Mouse (Mus musculus): ENCODE results near the gene Mylk4. TPM values are rescaled to one million over a fixed set of nuclear protein-coding genes. Genes with fewer than 3 reads are reported as not detected.

Gene Mylk4
- polyA plus RNA-seq (2016; fragmentation: Nextera tagmentation; extraction: Ambion mirVana) = 0.79 and 1.1 TPM in 2 replicates

GRCm38 (mm10) chr13:32783816-32784215 lies at the start of gene Mylk4:
TSS of gene Mylk4 (minus strand) at chr13:32783954.
- no peaks in the 10 kb centered on the region for H3K36me3 ChIP-seq
- H3K27me3 ChIP-seq (replicated peaks) = no peaks in the 10 kb centered on the region
- H3K4me2 ChIP-seq (replicated peaks) = no peak within 1 kb of the TSS
- ATAC-seq (ENCODE audit: low FRiP score, low read depth) = no peak
- 87% methylated on average over 8 of the region's 8 CpGs for WGBS
- H3K4me1 ChIP-seq = no peaks in the 10 kb centered on the region
- H3K27ac ChIP-seq = no peak within 1 kb of the TSS
- no peak within 1 kb of the TSS for H3K9ac ChIP-seq
- H3K4me3 ChIP-seq = no peak within 1 kb of the TSS
- H3K9me3 ChIP-seq = no peaks in the 10 kb centered on the region

- H3K27me3 ChIP-seq (replicated peaks) = no peaks in the 10 kb centered on the region
- no peaks in the 10 kb centered on the region for H3K36me3 ChIP-seq
- H3K27ac ChIP-seq = no peak overlapping the region
- 74% methylated on average over 6 of the region's 6 CpGs for WGBS
- no peak overlapping the region for H3K9ac ChIP-seq
- H3K4me2 ChIP-seq (replicated peaks) = no peak overlapping the region
- no peak for ATAC-seq (ENCODE audit: low FRiP score, low read depth)
- H3K9me3 ChIP-seq = no peaks in the 10 kb centered on the region
- H3K4me1 ChIP-seq = no peaks in the 10 kb centered on the region
- H3K4me3 ChIP-seq = no peak overlapping the region
Observed at GRCm38 (mm10) chr13:32833237-32833636, 49.5 kb upstream of the Mylk4 start.

- no peak overlapping the region for H3K4me2 ChIP-seq (replicated peaks)
- ATAC-seq (ENCODE audit: low FRiP score, low read depth) = no peak
- H3K36me3 ChIP-seq = no peaks in the 10 kb centered on the region
- no peak overlapping the region for H3K27ac ChIP-seq
- H3K9me3 ChIP-seq = no peaks in the 10 kb centered on the region
- H3K4me3 ChIP-seq = no peak overlapping the region
- WGBS = 73% methylated on average over 3 of the region's 3 CpGs
- H3K27me3 ChIP-seq (replicated peaks) = no peaks in the 10 kb centered on the region
- H3K9ac ChIP-seq = no peak overlapping the region
- no peaks in the 10 kb centered on the region for H3K4me1 ChIP-seq
Observed at GRCm38 (mm10) chr13:32832776-32833175, 49.0 kb upstream of the Mylk4 start.

- Histone ChIP-seq H3K9ac (no peak overlapping the region), H3K4me2 (replicated peaks) (no peak overlapping the region), H3K36me3 (no peaks in the 10 kb centered on the region), H3K9me3 (no peaks in the 10 kb centered on the region), H3K27me3 (replicated peaks) (no peaks in the 10 kb centered on the region), H3K4me3 (no peak overlapping the region), H3K4me1 (no peaks in the 10 kb centered on the region), H3K27ac (no peak overlapping the region)
- ATAC-seq (ENCODE audit: low FRiP score, low read depth) = no peak
- WGBS = 83% methylated on average over 3 of the region's 3 CpGs
Observed at GRCm38 (mm10) chr13:32831505-32832273, 47.9 kb upstream of the Mylk4 start.

- Histone ChIP-seq H3K36me3 (no peaks in the 10 kb centered on the region), H3K27me3 (replicated peaks) (no peaks in the 10 kb centered on the region), H3K27ac (no peak overlapping the region), H3K4me3 (no peak overlapping the region), H3K9me3 (no peaks in the 10 kb centered on the region), H3K9ac (no peak overlapping the region), H3K4me1 (no peaks in the 10 kb centered on the region), H3K4me2 (replicated peaks) (no peak overlapping the region)
- whole genome bisulfite sequencing = 89% methylated on average over 4 of the region's 4 CpGs
- ATAC-seq (ENCODE audit: low FRiP score, low read depth) = no peak
Observed at GRCm38 (mm10) chr13:32828886-32829285, 45.1 kb upstream of the Mylk4 start.

- WGBS = 64% methylated on average over 4 of the region's 4 CpGs
- H3K9me3 ChIP-seq = no peaks in the 10 kb centered on the region
Observed at GRCm38 (mm10) chr13:32827951-32828350, 44.2 kb upstream of the Mylk4 start.

GRCm38 (mm10) chr13:32827111-32827822 lies 43.5 kb upstream of the Mylk4 start:
- Histone ChIP-seq H3K27ac (no peak overlapping the region), H3K27me3 (replicated peaks) (no peaks in the 10 kb centered on the region), H3K4me1 (no peaks in the 10 kb centered on the region), H3K9ac (no peak overlapping the region), H3K4me2 (replicated peaks) (no peak overlapping the region), H3K9me3 (no peaks in the 10 kb centered on the region), H3K4me3 (no peak overlapping the region), H3K36me3 (peaks cover 5% of the 10 kb centered on the region; the same call in 1 of the 2 replicates)
- ATAC-seq (ENCODE audit: low FRiP score, low read depth) = no peak
- WGBS = 75% methylated on average over 3 of the region's 3 CpGs

More at GRCm38 (mm10) chr13:32827951-32828350, 44.2 kb upstream of the Mylk4 start:
- H3K4me2 ChIP-seq (replicated peaks) = no peak overlapping the region
- no peak overlapping the region for H3K9ac ChIP-seq
- no peaks in the 10 kb centered on the region for H3K27me3 ChIP-seq (replicated peaks)
- no peaks in the 10 kb centered on the region for H3K4me1 ChIP-seq
- H3K36me3 ChIP-seq = 0 out of 2 replicates have a peak, but pooled peaks cover 5% of the 10 kb centered on the region
- no peak overlapping the region for H3K4me3 ChIP-seq
- no peak for ATAC-seq (ENCODE audit: low FRiP score, low read depth)
- no peak overlapping the region for H3K27ac ChIP-seq

DNA sequence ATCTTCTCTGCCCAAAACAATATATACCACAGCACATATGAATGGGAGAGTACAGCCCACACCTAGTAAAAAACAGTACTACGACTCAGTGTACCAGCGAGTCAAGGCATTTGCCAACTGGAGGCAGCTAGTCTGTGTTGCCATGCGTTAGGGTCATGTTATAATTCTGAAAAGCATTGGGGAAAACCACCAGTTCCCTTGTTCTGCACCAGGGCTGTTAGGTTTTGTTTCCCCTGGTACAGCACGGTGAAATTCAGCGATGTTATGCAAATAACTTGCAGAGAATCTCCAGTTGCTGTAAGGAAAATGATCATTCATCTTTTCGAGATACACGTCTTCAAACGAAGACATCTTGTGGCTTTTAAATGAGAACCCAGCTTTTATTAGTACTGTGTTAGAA lies 41.8 kb upstream of the Mylk4 start:
- H3K4me1 ChIP-seq = no peaks in the 10 kb centered on the region
- H3K27ac ChIP-seq = no peak overlapping the region
- no peaks in the 10 kb centered on the region for H3K9me3 ChIP-seq
- 92% methylated on average over 8 of the region's 8 CpGs for WGBS
- H3K27me3 ChIP-seq (replicated peaks) = no peaks in the 10 kb centered on the region
- no peak overlapping the region for H3K9ac ChIP-seq
- no peak overlapping the region for H3K4me2 ChIP-seq (replicated peaks)
- H3K36me3 ChIP-seq = peaks cover 13% of the 10 kb centered on the region
- no peak overlapping the region for H3K4me3 ChIP-seq
- ATAC-seq (ENCODE audit: low FRiP score, low read depth) = no peak

GRCm38 (mm10) chr13:32824377-32825330 lies 40.9 kb upstream of the Mylk4 start:
- Histone ChIP-seq H3K4me1 (no peaks in the 10 kb centered on the region), H3K4me2 (replicated peaks) (no peak overlapping the region), H3K27me3 (replicated peaks) (no peaks in the 10 kb centered on the region), H3K27ac (no peak overlapping the region), H3K4me3 (no peak overlapping the region), H3K9ac (no peak overlapping the region), H3K9me3 (no peaks in the 10 kb centered on the region), H3K36me3 (peaks cover 20% of the 10 kb centered on the region)
- ATAC-seq (ENCODE audit: low FRiP score, low read depth) = no peak
- 85% methylated on average over 6 of the region's 6 CpGs for WGBS

- no peak overlapping the region for H3K27ac ChIP-seq
- no peak overlapping the region for H3K9ac ChIP-seq
- no peak for ATAC-seq (ENCODE audit: low FRiP score, low read depth)
- peaks cover 34% of the 10 kb centered on the region for H3K36me3 ChIP-seq
- no peaks in the 10 kb centered on the region for H3K9me3 ChIP-seq
- no peaks in the 10 kb centered on the region for H3K27me3 ChIP-seq (replicated peaks)
- H3K4me1 ChIP-seq = no peaks in the 10 kb centered on the region
- WGBS = 86% methylated on average over 6 of the region's 6 CpGs
- no peak overlapping the region for H3K4me3 ChIP-seq
- H3K4me2 ChIP-seq (replicated peaks) = no peak overlapping the region
Observed at GRCm38 (mm10) chr13:32823126-32823525, 39.4 kb upstream of the Mylk4 start.

DNA sequence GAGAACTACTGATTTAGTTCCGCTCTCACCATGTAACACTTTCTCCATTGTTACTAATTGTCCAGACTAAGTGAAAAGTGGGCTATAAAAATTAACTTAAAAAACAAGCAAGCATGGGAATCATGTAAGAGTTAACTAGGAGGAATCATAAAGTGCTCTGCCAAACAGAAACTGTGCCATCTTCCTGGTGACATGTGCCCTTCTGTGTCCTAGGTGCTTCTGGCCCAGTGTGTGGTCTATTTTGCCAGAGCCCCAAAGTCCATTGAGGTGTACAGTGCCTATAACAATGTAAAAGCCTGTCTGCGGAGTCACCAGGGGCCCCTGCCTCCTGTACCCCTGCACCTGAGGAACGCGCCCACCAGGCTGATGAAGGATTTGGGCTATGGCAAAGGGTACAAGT lies 37.9 kb upstream of the Mylk4 start:
- no peaks in the 10 kb centered on the region for H3K27me3 ChIP-seq (replicated peaks)
- no peak overlapping the region for H3K27ac ChIP-seq
- no peak overlapping the region for H3K9ac ChIP-seq
- H3K4me3 ChIP-seq = no peak overlapping the region
- H3K36me3 ChIP-seq = peaks cover 45% of the 10 kb centered on the region
- WGBS = 96% methylated on average over 4 of the region's 4 CpGs
- no peak for ATAC-seq (ENCODE audit: low FRiP score, low read depth)
- H3K9me3 ChIP-seq = no peaks in the 10 kb centered on the region
- no peak overlapping the region for H3K4me2 ChIP-seq (replicated peaks)
- H3K4me1 ChIP-seq = no peaks in the 10 kb centered on the region

DNA sequence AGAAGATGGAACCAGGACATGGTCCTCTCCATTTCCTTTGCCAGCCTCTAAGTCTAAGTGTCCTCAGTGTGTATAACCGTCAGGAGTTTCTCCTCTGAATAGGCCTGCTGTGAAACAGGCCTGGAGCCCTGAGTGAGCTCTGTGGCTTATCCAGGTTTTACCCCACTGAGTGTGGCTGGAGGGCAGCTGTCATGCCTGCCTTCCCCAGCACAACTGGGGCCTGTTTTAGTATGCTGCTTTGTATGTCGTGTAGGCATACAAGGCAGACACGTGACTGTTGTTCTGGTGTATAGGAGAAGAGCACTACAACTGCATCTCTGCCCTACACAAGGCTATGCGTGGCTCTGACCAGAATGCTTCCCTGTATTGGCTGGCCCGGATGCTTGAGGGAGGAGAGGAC lies 36.2 kb upstream of the Mylk4 start:
- no peak for ATAC-seq (ENCODE audit: low FRiP score, low read depth)
- no peaks in the 10 kb centered on the region for H3K4me1 ChIP-seq
- no peak overlapping the region for H3K4me3 ChIP-seq
- WGBS = 89% methylated on average over 5 of the region's 5 CpGs
- peaks cover 52% of the 10 kb centered on the region for H3K36me3 ChIP-seq
- H3K4me2 ChIP-seq (replicated peaks) = no peak overlapping the region
- no peak overlapping the region for H3K9ac ChIP-seq
- H3K9me3 ChIP-seq = no peaks in the 10 kb centered on the region
- H3K27me3 ChIP-seq (replicated peaks) = no peaks in the 10 kb centered on the region
- no peak overlapping the region for H3K27ac ChIP-seq
